Mouse (Mus musculus): ENCODE results near the gene 1700008O03Rik. TPM values are rescaled to one million over a fixed set of nuclear protein-coding genes. Genes with fewer than 3 reads are reported as not detected.

Gene 1700008O03Rik
- polyA plus RNA-seq, 1 experiment from 2014 or later, result 1.0 TPM

GRCm38 (mm10) chr7:44311713-44312304 lies 73.8 kb downstream of the 1700008O03Rik start:
- 0 out of 2 replicates have a peak, but pooled peaks have one; percentile 2 for ATAC-seq (replicated peaks; ENCODE audit: insufficient number of reproducible peaks, low FRiP score, low TSS enrichment)
- no peak overlapping the region for H3K9ac ChIP-seq (ENCODE audit: low read depth, low read length)
- H3K9me3 ChIP-seq (replicated peaks; ENCODE audit: control insufficient read depth, low read length), result no peaks in the 10 kb centered on the region
- no peak overlapping the region for H3K27ac ChIP-seq (ENCODE audit: low read depth, low read length)
- 7% methylated on average over 6 of the region's 6 CpGs for WGBS (ENCODE audit: insufficient replicate concordance)
- no peak overlapping the region for H3K4me3 ChIP-seq (ENCODE audit: low read depth, low read length)
- peaks cover 11% of the 10 kb centered on the region for H3K4me1 ChIP-seq (ENCODE audit: control insufficient read depth, insufficient read depth, low read length)
- no peak overlapping the region for H3K4me2 ChIP-seq
- peaks cover 78% of the 10 kb centered on the region for H3K27me3 ChIP-seq (ENCODE audit: control insufficient read depth, insufficient read depth, low read length)
- H3K36me3 ChIP-seq (ENCODE audit: control insufficient read depth, insufficient read depth, low read length), result no peaks in the 10 kb centered on the region

- H3K27ac ChIP-seq (ENCODE audit: low read depth, low read length), result no peak overlapping the region
- H3K9ac ChIP-seq (ENCODE audit: low read depth, low read length), result 0 out of 2 replicates have a peak overlapping the region, but pooled peaks have one; percentile 39
Observed at GRCm38 (mm10) chr7:44310878-44311712, 74.5 kb downstream of the 1700008O03Rik start.

GRCm38 (mm10) chr7:44310285-44310877 lies 75.2 kb downstream of the 1700008O03Rik start:
- 1% methylated on average over 36 of the region's 40 CpGs for WGBS (ENCODE audit: insufficient replicate concordance)
- ATAC-seq (replicated peaks; ENCODE audit: insufficient number of reproducible peaks, low FRiP score, low TSS enrichment), result peak; percentile 19; the same call in 1 of the 2 replicates
- peak overlapping the region; percentile 50 for H3K4me3 ChIP-seq (ENCODE audit: low read depth, low read length)
- no peaks in the 10 kb centered on the region for H3K9me3 ChIP-seq (replicated peaks; ENCODE audit: control insufficient read depth, low read length)
- peaks cover 78% of the 10 kb centered on the region for H3K27me3 ChIP-seq (ENCODE audit: control insufficient read depth, insufficient read depth, low read length)
- H3K4me2 ChIP-seq, result peak overlapping the region; percentile 81
- H3K27ac ChIP-seq (ENCODE audit: low read depth, low read length), result no peak overlapping the region
- peak overlapping the region; percentile 60 for H3K9ac ChIP-seq (ENCODE audit: low read depth, low read length)
- H3K4me1 ChIP-seq (ENCODE audit: control insufficient read depth, insufficient read depth, low read length), result peaks cover 14% of the 10 kb centered on the region
- H3K36me3 ChIP-seq (ENCODE audit: control insufficient read depth, insufficient read depth, low read length), result no peaks in the 10 kb centered on the region

More at GRCm38 (mm10) chr7:44310878-44311712, 74.5 kb downstream of the 1700008O03Rik start:
- Histone ChIP-seq H3K4me3 (ENCODE audit: low read depth, low read length) (peak overlapping the region; percentile 50), H3K36me3 (ENCODE audit: control insufficient read depth, insufficient read depth, low read length) (no peaks in the 10 kb centered on the region), H3K4me1 (ENCODE audit: control insufficient read depth, insufficient read depth, low read length) (peaks cover 11% of the 10 kb centered on the region), H3K4me2 (peak overlapping the region; percentile 81), H3K9me3 (replicated peaks; ENCODE audit: control insufficient read depth, low read length) (no peaks in the 10 kb centered on the region), H3K27me3 (ENCODE audit: control insufficient read depth, insufficient read depth, low read length) (peaks cover 78% of the 10 kb centered on the region)
- ATAC-seq (replicated peaks; ENCODE audit: insufficient number of reproducible peaks, low FRiP score, low TSS enrichment), result peak; percentile 49
- under 1% methylated on average over 36 of the region's 38 CpGs for WGBS (ENCODE audit: insufficient replicate concordance)

Other genes starting within 250 kb of the 1700008O03Rik start
- gene Klk1b16, start 249.1 kb downstream of the 1700008O03Rik start, polyA plus RNA-seq (2014; fragmentation: Nextera tagmentation; extraction: Ambion mirVana), result not detected in 2 replicates
- not detected in 2 replicates for gene Klk1b24, start 197.6 kb downstream of the 1700008O03Rik start, polyA plus RNA-seq (2014; fragmentation: Nextera tagmentation; extraction: Ambion mirVana)
- not detected in 2 replicates for gene Klk1b3, start 187.6 kb downstream of the 1700008O03Rik start, polyA plus RNA-seq (2014; fragmentation: Nextera tagmentation; extraction: Ambion mirVana)
- gene Klk1b4, start 178.4 kb downstream of the 1700008O03Rik start, polyA plus RNA-seq (2014; fragmentation: Nextera tagmentation; extraction: Ambion mirVana), result not detected in 2 replicates
- gene Klk1b5, start 169.9 kb downstream of the 1700008O03Rik start, polyA plus RNA-seq (2014; fragmentation: Nextera tagmentation; extraction: Ambion mirVana), result not detected in 2 replicates
- gene Klk1, start 160.5 kb downstream of the 1700008O03Rik start, polyA plus RNA-seq (2014; fragmentation: Nextera tagmentation; extraction: Ambion mirVana), result not detected in 2 replicates
- gene Gm36864, start 149.6 kb downstream of the 1700008O03Rik start, polyA plus RNA-seq (2014; fragmentation: Nextera tagmentation; extraction: Ambion mirVana), result not detected in 2 replicates
- gene 1700028J19Rik, start 139.1 kb downstream of the 1700008O03Rik start, polyA plus RNA-seq (2014; fragmentation: Nextera tagmentation; extraction: Ambion mirVana), result 0.68 and 1.7 TPM in 2 replicates
- gene 2410002F23Rik, start 139.1 kb downstream of the 1700008O03Rik start, polyA plus RNA-seq (2014; fragmentation: Nextera tagmentation; extraction: Ambion mirVana), result 61.5 and 76.0 TPM in 2 replicates
- not detected in 2 replicates for gene Acp4, start 128.4 kb downstream of the 1700008O03Rik start, polyA plus RNA-seq (2014; fragmentation: Nextera tagmentation; extraction: Ambion mirVana)
- not detected in 2 replicates for gene Gm15517, start 124.4 kb downstream of the 1700008O03Rik start, polyA plus RNA-seq (2014; fragmentation: Nextera tagmentation; extraction: Ambion mirVana)
- 0.65 and 0.84 TPM in 2 replicates for gene Clec11a, start 78.9 kb downstream of the 1700008O03Rik start, polyA plus RNA-seq (2014; fragmentation: Nextera tagmentation; extraction: Ambion mirVana)
- gene Shank1, start 75.6 kb downstream of the 1700008O03Rik start, polyA plus RNA-seq (2014; fragmentation: Nextera tagmentation; extraction: Ambion mirVana), result 1.1 and 1.3 TPM in 2 replicates
- 0.32 and 0.59 TPM in 2 replicates for gene Syt3, start 1.7 kb downstream of the 1700008O03Rik start, polyA plus RNA-seq (2014; fragmentation: Nextera tagmentation; extraction: Ambion mirVana)
- gene Lrrc4b, start 43.2 kb upstream of the 1700008O03Rik start, polyA plus RNA-seq (2014; fragmentation: Nextera tagmentation; extraction: Ambion mirVana), result 2.4 and 3.5 TPM in 2 replicates
- 1.3 and 1.5 TPM in 2 replicates for gene Aspdh, start 79.6 kb upstream of the 1700008O03Rik start, polyA plus RNA-seq (2014; fragmentation: Nextera tagmentation; extraction: Ambion mirVana)
- 169 and 181 TPM in 2 replicates for gene Josd2, start 82.2 kb upstream of the 1700008O03Rik start, polyA plus RNA-seq (2014; fragmentation: Nextera tagmentation; extraction: Ambion mirVana)
- gene Emc10, start 110.7 kb upstream of the 1700008O03Rik start, polyA plus RNA-seq (2014; fragmentation: Nextera tagmentation; extraction: Ambion mirVana), result 75.1 and 87.1 TPM in 2 replicates
- 8.9 and 10.6 TPM in 2 replicates for gene Fam71e1, start 110.8 kb upstream of the 1700008O03Rik start, polyA plus RNA-seq (2014; fragmentation: Nextera tagmentation; extraction: Ambion mirVana)
- gene Mybpc2, start 138.8 kb upstream of the 1700008O03Rik start, polyA plus RNA-seq (2014; fragmentation: Nextera tagmentation; extraction: Ambion mirVana), result 0.37 and 0.47 TPM in 2 replicates
- not detected in 2 replicates for gene Spib, start 146.3 kb upstream of the 1700008O03Rik start, polyA plus RNA-seq (2014; fragmentation: Nextera tagmentation; extraction: Ambion mirVana)
- 40.1 and 43.1 TPM in 2 replicates for gene Pold1, start 163.0 kb upstream of the 1700008O03Rik start, polyA plus RNA-seq (2014; fragmentation: Nextera tagmentation; extraction: Ambion mirVana)
- 48.5 and 53.4 TPM in 2 replicates for gene Nr1h2, start 168.1 kb upstream of the 1700008O03Rik start, polyA plus RNA-seq (2014; fragmentation: Nextera tagmentation; extraction: Ambion mirVana)
- 0.70 TPM in 1 of 2 replicates, not detected in the other for gene Napsa, start 186.6 kb upstream of the 1700008O03Rik start, polyA plus RNA-seq (2014; fragmentation: Nextera tagmentation; extraction: Ambion mirVana)
- 0.07 and 0.23 TPM in 2 replicates for gene Kcnc3, start 204.8 kb upstream of the 1700008O03Rik start, polyA plus RNA-seq (2014; fragmentation: Nextera tagmentation; extraction: Ambion mirVana)